Mouse (Mus musculus) cerebellum, postnatal 14 days (tissue): ENCODE measurements around the gene Tepsin.

Experiments
- DNase-seq, 2 experiments: peaks; one replicate each; pipeline ENCODE4 v3.0.0; 2021; ENCODE audit warnings: mixed read lengths in 2 of 2

Gene Tepsin

DNA sequence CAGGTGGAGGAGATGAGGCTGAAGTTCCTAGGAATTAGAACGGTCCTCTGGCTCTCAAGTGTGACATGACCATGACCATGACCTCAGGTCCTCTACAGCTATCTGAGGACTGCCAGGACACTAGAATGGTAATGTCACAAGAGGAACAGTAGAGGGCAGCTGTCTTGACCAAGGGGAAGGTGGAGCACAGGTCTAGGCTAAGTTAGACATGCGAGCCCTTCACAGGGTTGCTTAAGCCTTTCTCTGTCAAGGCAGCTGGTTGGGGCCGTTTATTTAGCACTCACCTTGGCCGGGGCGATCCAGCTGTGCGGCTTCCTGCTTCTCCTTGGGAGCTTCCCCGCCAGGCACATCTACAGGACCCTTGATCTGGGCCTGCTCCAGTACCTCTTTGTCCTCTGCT is 12.0 kb upstream of the Tepsin start:
- no peak for DNase-seq

DNA sequence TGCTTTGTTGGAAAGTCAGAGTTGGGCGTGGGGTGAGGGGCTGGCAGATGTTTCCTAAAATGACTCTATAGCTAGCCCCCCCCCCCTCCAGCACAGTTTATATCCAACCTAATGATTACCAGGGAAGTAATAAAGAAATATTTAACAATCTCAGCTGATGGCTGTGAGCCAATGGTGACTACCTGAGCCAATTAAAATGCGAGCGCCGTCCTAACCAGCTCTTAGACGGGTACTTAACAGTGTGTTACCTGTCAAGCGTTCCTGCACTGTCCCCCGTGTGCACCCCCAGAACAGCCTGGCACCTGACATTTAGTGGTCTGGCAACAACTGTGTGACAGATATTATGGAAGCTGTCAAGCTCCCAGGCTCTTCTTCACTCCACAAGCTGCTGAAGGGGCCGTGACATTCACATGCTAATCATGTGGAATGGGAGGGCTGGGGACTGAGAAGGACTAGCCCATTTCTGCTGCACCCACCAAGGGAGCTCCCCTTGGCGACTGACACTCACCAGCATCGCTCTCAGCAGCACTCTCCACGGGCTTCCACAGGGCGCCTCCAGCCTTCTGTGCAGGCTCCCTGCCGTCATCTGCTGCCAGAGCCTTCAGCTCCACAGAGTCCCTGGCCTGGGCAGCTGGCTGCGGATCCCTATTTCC is 11.2 kb upstream of the Tepsin start:
- DNase-seq = no peak

DNA sequence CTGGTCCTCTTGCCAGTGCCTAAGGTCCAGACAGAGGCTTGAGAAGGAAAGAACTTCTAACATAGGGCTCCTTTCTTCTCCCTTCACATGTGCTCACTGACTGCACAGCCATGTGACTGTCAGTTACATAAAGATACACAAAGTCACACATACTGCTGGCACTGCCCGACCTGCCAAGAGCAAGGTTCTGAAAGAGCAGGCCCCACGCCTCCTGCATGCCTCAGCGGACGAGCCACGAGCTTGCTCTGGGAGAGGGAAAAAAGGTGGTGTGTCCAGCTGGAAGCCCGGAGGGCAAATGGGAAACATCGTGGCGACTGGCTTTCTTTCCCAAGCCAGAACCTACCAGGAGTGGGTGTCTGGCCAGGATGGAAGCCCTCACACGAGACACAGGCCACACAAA is 9.3 kb upstream of the Tepsin start:
- no peak for DNase-seq

DNA sequence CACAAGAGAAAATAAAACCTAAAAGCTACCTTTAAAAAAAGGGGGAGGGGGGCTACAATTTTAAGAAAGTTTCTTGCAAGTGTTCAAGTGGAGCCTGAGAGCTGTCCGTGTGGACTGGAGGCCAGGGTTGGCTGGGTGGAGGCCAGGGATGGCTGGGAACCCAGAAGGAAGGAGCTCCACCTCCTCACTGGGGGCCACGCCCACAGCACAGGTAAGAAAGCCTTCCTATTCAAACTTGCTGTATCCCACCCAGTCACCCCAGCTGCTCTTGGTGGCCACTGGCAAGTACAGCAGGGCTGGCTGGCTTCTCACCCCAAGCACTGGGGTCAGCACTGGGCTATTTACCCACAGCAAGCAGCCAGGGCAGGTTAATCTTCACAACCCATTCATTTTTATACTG is 8.5 kb upstream of the Tepsin start:
- DNase-seq = no peak

DNA sequence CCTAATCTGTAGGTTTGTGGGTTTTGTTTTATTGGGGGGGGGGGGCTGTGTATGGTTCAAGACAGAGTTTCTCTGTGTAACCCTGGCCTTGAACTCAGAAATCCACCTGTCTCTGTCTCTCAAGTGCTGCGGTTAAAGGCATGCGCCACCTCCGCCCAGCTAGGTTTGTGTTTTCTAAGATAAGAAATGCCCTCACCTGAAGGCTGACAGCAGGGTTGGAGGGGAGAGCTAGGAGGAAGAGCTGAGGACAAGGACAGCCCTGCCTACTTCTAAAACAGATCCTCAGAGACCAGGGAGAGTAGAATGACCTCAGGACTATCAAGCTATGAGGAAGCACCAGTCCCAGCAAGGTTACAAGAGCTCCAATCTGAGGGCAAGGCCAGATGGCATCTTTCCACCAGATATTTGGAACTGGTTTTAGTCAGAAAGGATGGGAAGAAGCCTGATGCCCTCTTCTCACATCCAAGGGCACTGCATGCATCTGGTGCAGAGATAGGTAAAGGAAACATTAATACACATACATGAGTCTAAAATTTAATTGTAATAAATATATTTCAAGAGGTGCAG is 5.0 kb upstream of the Tepsin start:
- no peak for DNase-seq

DNA sequence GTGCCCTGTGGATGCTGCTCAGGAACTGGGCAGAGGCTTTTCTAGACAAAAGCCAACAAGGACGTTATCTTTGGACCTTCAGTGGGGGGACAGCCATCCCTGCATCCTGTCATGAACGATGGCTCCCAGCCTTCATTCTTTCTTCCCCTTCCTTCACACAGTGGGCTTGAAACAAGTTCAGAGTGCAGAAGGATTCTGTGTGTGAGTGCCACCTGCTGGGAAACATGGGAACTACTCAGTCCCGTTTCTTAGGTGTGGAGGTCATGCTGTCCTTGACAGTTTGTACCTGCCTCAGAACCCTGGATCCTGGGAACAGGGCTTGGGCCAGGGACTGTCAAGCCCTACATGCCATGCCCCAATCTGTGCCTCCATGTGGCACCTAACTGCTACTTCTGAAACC is 2.5 kb upstream of the Tepsin start:
- DNase-seq = peak; percentile 79 to 85

DNA sequence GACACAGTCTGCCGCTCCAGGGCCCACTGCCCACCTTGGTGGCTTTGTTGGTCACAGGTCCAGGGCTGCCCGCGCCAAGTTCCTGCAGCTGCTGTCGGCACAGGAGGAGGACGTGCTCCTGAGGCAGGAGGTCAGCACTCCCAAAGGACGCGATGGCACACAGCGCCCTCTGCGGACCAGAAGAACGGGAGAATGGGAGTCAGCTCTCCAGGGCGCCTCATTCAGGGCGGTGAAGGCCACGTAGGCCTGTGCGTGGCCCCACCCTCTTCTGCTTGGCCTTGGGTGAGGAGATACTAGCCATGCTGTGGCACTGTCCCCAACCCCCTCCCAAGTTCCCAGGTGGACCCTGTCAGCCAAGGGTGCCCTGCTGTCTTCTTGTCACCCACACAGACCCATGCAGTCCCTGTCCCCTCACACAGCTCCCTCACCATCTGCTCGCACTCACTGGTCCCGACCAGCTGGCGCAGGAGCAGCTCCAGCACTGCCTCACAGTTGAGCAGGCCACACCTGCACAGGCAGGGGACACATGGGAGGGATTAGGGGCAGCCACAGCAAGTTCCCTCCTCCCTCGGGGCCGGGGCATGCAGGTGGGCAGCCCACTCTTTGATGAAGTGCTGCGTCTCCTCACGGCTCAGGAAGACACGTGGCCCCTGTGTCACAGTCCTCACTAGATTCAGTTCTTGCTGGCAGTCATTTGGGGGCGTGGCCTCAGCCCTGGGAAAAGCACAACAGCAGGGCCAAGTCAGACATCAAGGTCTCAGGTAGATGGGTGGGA is 5.5 kb downstream of the Tepsin start:
- DNase-seq = peak in 1 of 2 experiments; percentile 48

DNA sequence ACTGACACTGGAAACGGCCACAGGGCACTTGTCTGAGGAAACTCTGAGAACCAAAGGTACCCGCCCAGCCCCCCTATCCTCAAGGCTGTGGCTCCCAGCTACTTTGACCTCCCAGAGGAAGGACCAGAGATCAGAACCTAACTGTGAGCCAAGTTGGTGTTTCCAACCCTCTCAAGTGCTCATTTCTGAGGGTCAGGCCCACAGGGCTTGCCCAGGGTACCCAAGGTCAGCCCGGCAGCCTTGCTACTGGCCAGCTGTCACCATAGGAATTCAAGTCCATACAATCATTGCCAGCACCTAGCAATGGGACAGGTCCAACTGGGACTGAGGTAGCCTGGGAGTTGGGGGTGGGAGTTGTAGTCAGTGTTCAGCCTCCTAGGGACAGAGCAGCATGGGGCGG is 7.9 kb downstream of the Tepsin start:
- no peak for DNase-seq

DNA sequence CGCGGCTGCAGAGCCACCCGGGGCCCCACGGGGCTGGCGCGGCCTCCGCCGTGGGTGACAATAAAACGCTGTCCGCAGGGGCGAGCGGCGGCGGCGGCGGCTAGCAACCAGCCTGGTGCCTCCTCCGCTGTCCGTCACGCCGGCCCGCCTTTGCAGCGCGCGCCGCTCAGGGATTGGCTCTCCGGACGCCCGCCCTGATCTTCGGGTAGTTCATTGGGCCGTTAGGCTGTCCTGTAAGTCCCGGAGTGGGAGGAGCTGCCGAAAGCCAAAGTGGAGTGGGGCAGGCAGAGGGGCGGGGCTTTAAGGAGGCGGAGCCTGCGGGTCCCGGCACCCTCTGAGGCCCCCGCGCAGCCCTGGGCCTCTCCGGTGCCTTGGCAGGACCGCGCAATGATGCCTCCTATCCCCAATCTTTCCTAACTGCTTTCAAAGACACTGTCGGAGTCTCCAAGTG is 11.8 kb downstream of the Tepsin start, which contains the start of gene Cep131:
TSS of gene Cep131 (minus strand) at position 126 of the 451 bp plus-strand sequence.
- DNase-seq = peak; percentile 97 to 98

DNA sequence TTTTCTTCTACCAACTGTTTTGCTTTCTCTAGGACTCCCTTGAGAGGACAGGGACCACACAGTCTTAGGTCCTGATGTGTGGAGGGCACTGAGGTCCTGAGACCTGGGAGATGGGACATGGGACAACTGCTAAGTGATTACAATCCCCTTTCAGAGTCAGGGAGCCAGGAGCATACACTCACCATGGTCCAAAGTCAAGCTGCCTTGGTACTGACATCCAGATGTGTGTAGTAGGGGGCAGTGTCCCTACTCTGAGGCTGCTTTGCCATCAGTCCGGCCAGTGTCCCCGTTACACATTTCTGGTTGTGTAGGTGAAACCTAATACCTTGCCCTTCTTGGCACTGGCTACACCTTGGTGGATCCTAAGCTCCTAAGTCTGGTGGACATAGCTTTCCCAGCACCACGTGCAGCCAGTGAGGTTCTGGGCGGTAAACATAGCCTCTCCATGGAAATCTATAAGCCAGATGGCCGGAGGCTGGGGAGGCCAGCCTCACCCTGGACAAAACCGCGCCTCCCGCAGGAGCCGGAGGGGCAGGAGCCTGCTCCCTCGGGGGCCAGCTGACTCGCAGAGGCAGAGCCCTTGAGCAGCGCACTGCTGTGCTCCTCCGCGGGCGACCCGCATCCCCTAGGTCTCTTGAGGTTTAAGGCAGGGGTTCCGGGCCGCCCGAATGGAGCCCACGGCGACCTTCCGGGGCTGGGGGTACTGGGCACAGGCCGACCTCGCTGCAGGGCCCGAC is 12.5 kb downstream of the Tepsin start:
- DNase-seq = peak; percentile 63 to 68

DNA sequence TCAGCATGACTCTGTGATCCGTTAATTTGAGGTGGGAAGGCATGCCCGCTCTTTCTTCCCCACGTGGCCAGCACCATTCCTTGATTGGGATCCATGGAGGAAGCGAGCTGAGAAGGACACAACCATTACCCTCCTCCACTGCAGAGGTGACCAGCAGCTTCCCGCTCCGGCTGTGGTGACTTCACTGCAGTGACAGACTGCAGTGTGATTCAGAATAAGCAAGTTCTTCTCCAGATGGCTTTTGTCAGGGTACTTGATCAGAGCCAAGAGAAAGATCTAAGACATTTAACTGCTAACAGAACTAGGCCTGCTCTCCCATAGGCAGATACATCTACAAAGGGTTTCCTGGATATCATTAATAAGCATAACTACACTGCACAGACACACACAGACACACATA is 18.2 kb downstream of the Tepsin start:
- DNase-seq = no peak

DNA sequence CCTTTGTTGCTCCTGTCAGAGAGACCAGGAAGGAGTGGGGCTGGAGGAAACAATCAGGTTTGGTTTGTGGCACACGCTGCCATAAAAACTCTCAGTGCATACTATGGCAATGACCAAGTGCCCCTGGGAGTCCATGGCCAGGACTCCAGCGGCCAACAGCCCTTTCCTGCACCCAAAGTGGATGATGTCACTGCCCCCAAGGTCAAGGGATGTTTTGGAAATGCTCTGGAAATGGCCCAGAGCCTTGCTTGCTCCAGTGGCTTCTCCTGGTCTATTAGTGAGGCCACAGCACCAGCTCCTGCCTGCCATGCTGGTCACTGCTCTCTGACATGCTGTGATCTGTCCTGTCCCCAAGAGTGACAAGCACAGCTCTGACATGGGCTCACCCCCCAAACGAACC is 22.3 kb downstream of the Tepsin start:
- DNase-seq = no peak

DNA sequence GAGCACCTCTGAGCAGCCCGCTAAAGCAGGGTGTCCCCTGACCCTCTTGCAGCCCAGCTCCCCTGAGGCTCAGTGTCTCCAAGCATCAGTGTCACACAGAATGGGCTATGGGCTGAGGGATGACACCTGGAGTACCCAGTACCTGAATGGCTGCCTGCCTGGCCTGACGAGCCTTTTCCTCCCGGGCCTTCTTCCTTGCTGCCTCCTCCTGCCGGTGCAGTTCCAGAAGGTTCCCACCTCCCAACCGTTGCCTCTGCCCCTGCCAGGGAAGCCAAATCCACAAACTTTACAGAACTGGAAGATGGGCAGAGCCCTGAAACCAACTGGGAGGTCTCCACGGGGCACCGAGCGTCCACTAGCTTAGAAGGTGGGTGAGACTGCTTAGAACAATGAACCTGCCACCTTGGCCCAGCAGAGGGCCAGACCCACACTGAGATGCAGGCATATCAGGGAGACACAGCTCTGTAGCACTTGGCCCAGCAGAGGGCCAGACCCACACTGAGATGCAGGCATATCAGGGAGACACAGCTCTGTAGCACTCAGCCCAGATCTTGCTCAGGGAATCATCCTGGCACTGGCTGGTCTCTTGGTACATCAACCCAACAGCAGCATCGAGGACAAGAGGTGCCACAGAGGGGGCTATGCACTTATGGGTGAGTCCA is 25.4 kb downstream of the Tepsin start:
- DNase-seq = no peak

DNA sequence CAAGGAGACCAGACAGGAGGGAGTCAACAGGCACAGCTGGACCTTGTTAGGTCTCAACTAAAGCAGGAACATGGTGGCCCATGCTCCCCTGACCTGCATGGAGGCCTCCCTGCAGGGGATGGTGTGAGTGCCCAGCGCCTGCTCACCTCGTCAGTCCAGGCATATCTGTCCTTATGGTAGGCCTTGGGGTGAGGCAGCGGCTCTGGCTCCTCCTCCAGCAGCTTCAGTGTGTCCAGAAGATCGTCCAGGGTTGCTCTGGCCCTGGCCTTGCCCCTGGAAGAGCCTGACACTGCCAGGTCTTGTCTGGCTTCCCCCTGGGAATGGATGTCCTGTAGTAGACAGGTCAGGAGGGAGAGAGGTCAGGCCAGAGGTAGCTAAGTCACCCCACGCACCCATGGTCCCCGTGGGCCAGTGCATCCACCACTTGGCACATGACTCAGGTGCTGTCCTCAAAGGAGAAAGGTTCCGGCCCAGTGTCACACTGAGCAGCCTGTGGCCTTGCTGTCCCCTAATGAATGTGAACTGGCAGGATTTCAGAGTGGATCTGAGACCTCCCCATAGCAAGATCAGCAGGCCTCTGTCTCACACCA is 26.7 kb downstream of the Tepsin start:
- no peak for DNase-seq

DNA sequence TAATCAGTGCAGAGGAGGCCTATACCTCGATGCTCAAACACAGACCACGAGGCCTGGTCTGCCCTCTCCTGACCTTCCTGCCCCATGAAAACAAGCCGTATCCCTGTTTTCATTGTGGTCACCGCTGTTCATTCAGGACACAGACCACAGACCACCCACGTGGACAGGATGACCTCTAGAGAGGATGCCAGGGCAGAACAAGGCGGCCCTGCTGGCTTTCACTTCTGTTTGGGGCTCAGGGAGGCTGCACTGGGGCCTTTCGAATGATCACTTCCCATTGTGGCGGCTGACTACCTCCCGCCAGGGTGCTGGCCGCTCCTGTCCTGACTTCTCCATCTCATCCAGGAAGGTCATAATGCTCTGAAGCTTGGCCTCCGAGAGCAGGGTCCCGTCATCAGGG is 27.5 kb downstream of the Tepsin start:
- DNase-seq = no peak

DNA sequence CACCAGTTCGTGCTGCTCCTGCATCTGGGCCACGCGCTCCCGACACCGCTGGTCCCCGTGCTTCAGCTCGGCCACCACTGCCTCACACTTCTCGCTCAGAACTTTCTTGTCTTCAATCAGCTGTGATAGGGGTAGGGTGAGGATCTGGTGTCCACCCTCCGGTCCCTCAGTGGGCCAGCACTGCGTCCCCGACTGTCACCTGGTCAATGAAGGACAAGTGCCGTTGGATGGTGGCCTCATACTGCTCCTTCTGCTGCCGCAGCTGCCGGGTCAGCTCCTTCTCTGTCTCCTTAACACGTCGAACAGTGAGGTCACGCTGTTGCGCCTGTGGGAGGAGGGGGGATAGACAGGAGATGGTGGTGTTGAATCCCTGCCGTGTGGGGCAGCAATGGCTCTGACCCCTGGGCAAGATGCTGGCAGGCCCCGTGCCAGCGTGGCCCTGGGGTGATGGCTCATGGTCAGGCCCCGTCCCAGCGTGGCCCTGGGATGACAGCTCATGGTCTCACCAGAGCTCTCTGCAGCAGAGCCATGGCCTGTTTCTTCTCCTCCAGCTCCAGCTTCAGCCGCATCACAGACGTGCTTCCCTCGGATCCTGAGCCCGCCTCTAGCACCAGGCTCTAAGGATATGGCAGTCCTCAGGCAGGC is 28.1 kb downstream of the Tepsin start:
- no peak for DNase-seq

DNA sequence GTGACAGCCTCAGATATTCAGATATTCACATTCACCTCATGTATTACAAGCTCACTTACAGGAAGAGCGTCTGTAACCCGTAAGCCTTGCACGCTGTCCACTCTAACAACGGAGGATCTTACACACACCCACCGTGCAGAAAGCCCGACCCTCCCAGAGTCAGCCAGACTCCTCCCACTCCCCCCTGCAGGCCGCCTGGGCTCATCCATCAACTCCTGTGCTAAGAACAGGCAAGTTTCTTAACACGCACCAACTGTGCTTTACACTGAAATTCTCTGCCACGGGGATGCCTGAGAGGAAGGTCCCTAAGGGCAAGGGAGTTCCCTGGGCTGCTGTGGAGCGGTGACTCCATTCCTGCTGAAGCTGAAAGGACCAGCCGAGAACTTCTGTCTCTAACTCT is 29.3 kb downstream of the Tepsin start:
- DNase-seq = no peak

DNA sequence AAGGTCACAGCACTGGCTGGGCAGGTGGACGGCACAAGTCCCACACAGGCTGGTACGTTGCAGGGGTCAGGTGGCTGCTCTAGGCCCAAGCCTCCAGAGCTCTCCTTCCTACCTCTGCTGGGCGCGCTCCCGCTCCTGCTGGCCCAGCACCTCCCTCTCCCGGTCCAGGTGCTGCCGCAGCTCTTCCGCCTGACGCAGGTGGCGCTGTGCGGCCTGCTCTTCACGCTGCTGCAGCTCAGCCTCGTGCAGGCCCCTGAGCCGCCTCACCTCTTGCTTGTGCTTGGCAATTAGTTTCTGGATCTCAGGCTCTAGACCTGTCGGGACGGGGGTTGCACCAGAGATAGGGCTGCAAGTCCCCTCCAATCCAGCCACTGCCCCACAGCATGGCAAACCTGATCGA is 30.7 kb downstream of the Tepsin start:
- DNase-seq = no peak

DNA sequence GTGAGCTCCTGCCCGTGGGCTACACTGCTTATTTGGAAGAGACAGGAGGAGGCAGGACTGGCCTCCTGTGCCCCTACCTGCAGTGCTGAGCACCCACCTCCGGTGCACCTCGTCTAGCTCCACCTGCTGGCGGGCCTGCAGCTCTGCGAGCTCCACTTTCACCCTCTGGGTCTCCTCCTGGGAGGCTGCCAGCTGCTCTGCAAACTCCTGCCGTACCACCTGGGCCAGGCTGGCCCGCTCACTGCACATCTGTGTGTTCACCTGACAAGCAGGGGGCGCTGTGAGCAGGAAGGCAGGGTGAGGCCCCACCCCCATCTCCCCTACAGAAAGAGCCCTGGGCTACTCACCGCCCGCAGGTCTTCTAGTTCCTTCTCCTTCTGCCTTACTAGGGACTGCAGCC is 33.2 kb downstream of the Tepsin start:
- DNase-seq = peak; percentile 77 to 86

DNA sequence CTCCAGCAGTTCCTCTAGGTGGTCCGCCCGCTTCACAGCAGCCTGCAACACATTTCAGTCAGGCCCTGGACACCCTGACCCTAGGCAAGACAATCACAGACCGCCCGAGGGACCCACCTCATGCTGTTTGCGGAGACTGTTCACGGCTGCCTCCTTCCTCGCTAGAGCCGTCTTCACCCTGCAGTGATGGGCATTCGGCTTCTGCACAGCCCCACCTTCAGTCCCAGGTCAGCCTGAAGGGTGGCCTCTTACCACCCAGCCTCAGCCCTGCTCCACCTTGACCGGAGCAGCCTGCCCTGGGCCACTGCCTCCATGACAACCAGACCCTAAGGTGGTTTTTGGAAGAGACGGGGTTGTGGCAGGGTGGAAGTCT is 33.9 kb downstream of the Tepsin start:
- DNase-seq = peak in 1 of 2 experiments; percentile 25

DNA sequence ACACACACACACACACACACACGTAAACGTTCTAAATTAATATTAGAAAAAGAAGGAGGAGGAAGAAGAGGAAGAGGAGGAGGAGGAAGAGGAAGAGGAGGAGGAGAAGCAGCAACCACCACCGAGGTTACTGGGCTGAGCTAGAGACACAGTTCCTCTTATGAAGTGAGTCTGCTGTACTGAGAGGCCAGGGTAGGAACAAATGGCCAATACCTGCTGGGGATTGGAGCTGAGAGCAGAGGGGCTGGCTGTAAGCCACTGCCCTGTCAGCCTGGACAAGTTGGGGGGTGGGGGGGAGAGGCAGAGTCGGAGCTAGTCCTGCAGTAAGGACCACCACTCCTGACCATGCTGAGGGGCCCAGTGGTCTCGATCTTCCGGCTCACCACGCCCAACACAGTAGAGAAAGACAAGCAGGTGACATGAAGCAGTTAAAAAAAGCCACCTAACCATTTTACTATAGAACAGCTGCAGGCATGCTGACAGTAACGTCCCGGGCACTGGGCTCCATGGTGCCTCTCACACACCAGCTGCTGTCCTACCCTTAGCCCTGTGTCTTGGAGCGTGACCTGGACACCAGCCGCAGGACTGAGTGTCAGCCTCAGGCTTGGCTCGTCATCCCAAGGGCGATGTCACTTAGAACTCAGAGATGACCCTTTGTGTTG is 34.4 kb downstream of the Tepsin start:
- peak in 1 of 2 experiments; percentile 21 for DNase-seq
